Mouse (Mus musculus): ENCODE results near the gene Pyroxd1. TPM values are rescaled to one million over a fixed set of nuclear protein-coding genes. Genes with fewer than 3 reads are reported as not detected.
A peak's percentile ranks its signal among the peaks of the same experiment; 100 is the strongest.
"Not testable (repeated sequence)": the region's sequence is repeated elsewhere in the genome, so short reads cannot be mapped to it uniquely, and the experiment has no call there.

Pyroxd1 gene
- polyA plus RNA-seq, 1 experiment from 2014 or later = 25.0 TPM

DNA sequence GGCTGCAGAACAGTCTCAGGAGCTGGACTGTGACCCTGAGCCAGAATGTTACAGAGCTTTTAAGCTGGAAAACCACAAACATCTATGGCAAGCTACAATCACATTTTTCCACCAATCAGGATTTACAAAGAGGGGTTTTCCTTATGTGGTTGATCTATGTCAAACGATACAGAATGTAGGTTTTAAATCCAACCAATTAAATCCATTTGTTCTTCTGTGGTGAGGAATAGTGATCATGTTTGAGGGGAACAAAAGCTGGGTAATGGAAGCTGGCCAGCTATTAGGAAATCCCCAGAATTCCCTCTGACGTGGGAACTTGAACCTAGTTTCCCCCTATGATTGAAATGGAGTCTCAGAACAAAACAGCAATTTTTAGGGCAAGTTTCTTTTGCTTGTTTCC, 6.5 kb upstream of the Pyroxd1 start:
- WGBS = 69% methylated on average over 2 of the region's 2 CpGs
- H3K4me1 ChIP-seq (ENCODE audit: control insufficient read depth, insufficient read depth, low read length) = no peaks in the 10 kb centered on the region
- no peak for ATAC-seq (replicated peaks; ENCODE audit: insufficient number of reproducible peaks, low FRiP score, low TSS enrichment, low read depth)

DNA sequence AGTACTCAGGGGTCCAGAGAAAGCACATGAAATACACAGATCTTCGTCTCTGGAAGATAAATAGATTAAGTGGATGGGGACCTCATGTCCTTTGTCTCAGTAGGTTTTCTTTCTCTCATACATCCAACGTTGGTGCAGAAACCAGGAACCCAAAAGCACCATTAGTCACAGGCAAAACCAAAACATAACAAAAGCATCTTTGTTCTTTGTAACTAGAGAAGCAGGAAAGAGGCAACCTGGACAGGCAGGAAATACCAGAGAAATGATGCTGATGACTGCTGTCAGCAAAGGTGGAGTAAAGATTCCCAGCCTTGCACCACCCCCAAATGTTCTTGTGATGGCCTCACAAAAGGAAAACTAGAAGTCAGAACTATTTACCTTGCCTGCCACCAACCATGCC, 5.9 kb upstream of the Pyroxd1 start:
- Histone ChIP-seq H3K9ac (replicated peaks; ENCODE audit: low read length) (no peak overlapping the region), H3K4me3 (ENCODE audit: low read depth, low read length) (no peak overlapping the region), H3K9me3 (replicated peaks; ENCODE audit: control insufficient read depth, low read length) (no peaks in the 10 kb centered on the region), H3K27me3 (ENCODE audit: control insufficient read depth, insufficient read depth, low read length) (no peaks in the 10 kb centered on the region), H3K4me2 (ENCODE audit: low read depth, low read length) (no peak overlapping the region), H3K4me1 (ENCODE audit: control insufficient read depth, insufficient read depth, low read length) (no peaks in the 10 kb centered on the region), H3K36me3 (replicated peaks; ENCODE audit: control insufficient read depth, insufficient read depth, low read depth, low read length) (no peaks in the 10 kb centered on the region), H3K27ac (replicated peaks; ENCODE audit: low read depth, low read length) (no peak overlapping the region)
- 30% methylated on average over 2 of the region's 2 CpGs for WGBS
- DNase-seq (ENCODE audit: low spot score) = no peak
- ATAC-seq (replicated peaks; ENCODE audit: insufficient number of reproducible peaks, low FRiP score, low TSS enrichment, low read depth) = no peak

More for the DNA sequence above, 6.5 kb upstream of the Pyroxd1 start:
- Histone ChIP-seq H3K4me3 (ENCODE audit: low read depth, low read length) (no peak overlapping the region), H3K36me3 (replicated peaks; ENCODE audit: control insufficient read depth, insufficient read depth, low read depth, low read length) (no peaks in the 10 kb centered on the region), H3K4me2 (ENCODE audit: low read depth, low read length) (no peak overlapping the region), H3K9me3 (replicated peaks; ENCODE audit: control insufficient read depth, low read length) (no peaks in the 10 kb centered on the region), H3K27me3 (ENCODE audit: control insufficient read depth, insufficient read depth, low read length) (no peaks in the 10 kb centered on the region), H3K27ac (replicated peaks; ENCODE audit: low read depth, low read length) (no peak overlapping the region), H3K9ac (replicated peaks; ENCODE audit: low read length) (no peak overlapping the region)
- no peak for DNase-seq (ENCODE audit: low spot score)

- no peak overlapping the region for H3K27ac ChIP-seq (replicated peaks; ENCODE audit: low read depth, low read length)
- no peak overlapping the region for H3K4me2 ChIP-seq (ENCODE audit: low read depth, low read length)
- ATAC-seq (replicated peaks; ENCODE audit: insufficient number of reproducible peaks, low FRiP score, low TSS enrichment, low read depth) (no peak), DNase-seq (ENCODE audit: low spot score) (peak; percentile 58)
- H3K9ac ChIP-seq (replicated peaks; ENCODE audit: low read length) = no peak overlapping the region
- H3K4me3 ChIP-seq (ENCODE audit: low read depth, low read length) = no peak overlapping the region
- no peaks in the 10 kb centered on the region for H3K27me3 ChIP-seq (ENCODE audit: control insufficient read depth, insufficient read depth, low read length)
- 69% methylated on average over 2 of the region's 2 CpGs for WGBS
- no peaks in the 10 kb centered on the region for H3K4me1 ChIP-seq (ENCODE audit: control insufficient read depth, insufficient read depth, low read length)
- H3K36me3 ChIP-seq (replicated peaks; ENCODE audit: control insufficient read depth, insufficient read depth, low read depth, low read length) = no peaks in the 10 kb centered on the region
- H3K9me3 ChIP-seq (replicated peaks; ENCODE audit: control insufficient read depth, low read length) = no peaks in the 10 kb centered on the region
These were observed 1.9 kb upstream of the Pyroxd1 start for GRCm38 (mm10) chr6:142343561-142343960.

- ATAC-seq (replicated peaks; ENCODE audit: insufficient number of reproducible peaks, low FRiP score, low TSS enrichment, low read depth) (no peak), DNase-seq (ENCODE audit: low spot score) (no peak)
- Histone ChIP-seq H3K27ac (replicated peaks; ENCODE audit: low read depth, low read length) (no peak overlapping the region), H3K4me2 (ENCODE audit: low read depth, low read length) (peak overlapping the region; percentile 35), H3K36me3 (replicated peaks; ENCODE audit: control insufficient read depth, insufficient read depth, low read depth, low read length) (no peaks in the 10 kb centered on the region), H3K4me1 (ENCODE audit: control insufficient read depth, insufficient read depth, low read length) (no peaks in the 10 kb centered on the region), H3K9ac (replicated peaks; ENCODE audit: low read length) (no peak overlapping the region; the same call in 1 of the 2 replicates), H3K9me3 (replicated peaks; ENCODE audit: control insufficient read depth, low read length) (no peaks in the 10 kb centered on the region), H3K4me3 (ENCODE audit: low read depth, low read length) (peak overlapping the region; percentile 57), H3K27me3 (ENCODE audit: control insufficient read depth, insufficient read depth, low read length) (no peaks in the 10 kb centered on the region)
- 51% methylated on average over 12 of the region's 12 CpGs for WGBS
These were observed 992 bp downstream of the Pyroxd1 start for GRCm38 (mm10) chr6:142346181-142347110.

GRCm38 (mm10) chr6:142347431-142348385, 2.3 kb downstream of the Pyroxd1 start:
- Histone ChIP-seq H3K9ac (replicated peaks; ENCODE audit: low read length) (no peak overlapping the region), H3K36me3 (replicated peaks; ENCODE audit: control insufficient read depth, insufficient read depth, low read depth, low read length) (no peaks in the 10 kb centered on the region), H3K4me1 (ENCODE audit: control insufficient read depth, insufficient read depth, low read length) (no peaks in the 10 kb centered on the region), H3K4me3 (ENCODE audit: low read depth, low read length) (no peak overlapping the region), H3K27ac (replicated peaks; ENCODE audit: low read depth, low read length) (no peak overlapping the region), H3K4me2 (ENCODE audit: low read depth, low read length) (no peak overlapping the region), H3K27me3 (ENCODE audit: control insufficient read depth, insufficient read depth, low read length) (no peaks in the 10 kb centered on the region), H3K9me3 (replicated peaks; ENCODE audit: control insufficient read depth, low read length) (no peaks in the 10 kb centered on the region)
- 87% methylated on average over 11 of the region's 11 CpGs for WGBS
- no peak for DNase-seq (ENCODE audit: low spot score)
- ATAC-seq (replicated peaks; ENCODE audit: insufficient number of reproducible peaks, low FRiP score, low TSS enrichment, low read depth) = no peak

DNA sequence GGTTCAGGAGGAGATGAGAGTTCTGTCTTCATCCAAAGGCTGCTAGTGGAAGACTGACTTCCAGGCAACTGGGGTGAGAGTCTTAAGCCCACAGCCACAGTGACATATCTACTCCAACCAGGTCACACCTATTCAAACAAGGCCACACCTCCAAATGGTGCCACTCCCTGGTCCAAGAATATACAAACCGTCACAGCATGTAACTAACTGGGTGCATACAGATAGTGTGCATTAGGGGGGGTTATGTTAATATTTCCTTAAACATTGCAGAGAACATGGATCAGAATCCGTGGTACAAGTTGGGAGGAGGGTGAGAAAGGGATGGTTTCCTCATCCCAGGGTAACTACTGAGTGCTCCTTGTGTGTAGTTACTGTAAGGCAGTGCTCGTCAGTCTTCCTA, 6.6 kb downstream of the Pyroxd1 start:
- 90% methylated on average over 3 of the region's 3 CpGs for WGBS
- not testable (repeated sequence) for H3K36me3 ChIP-seq (replicated peaks; ENCODE audit: control insufficient read depth, insufficient read depth, low read depth, low read length); H3K27ac ChIP-seq (replicated peaks; ENCODE audit: low read depth, low read length); H3K9me3 ChIP-seq (replicated peaks; ENCODE audit: control insufficient read depth, low read length); H3K9ac ChIP-seq (replicated peaks; ENCODE audit: low read length); H3K27me3 ChIP-seq (ENCODE audit: control insufficient read depth, insufficient read depth, low read length); H3K4me3 ChIP-seq (ENCODE audit: low read depth, low read length); ATAC-seq (replicated peaks; ENCODE audit: insufficient number of reproducible peaks, low FRiP score, low TSS enrichment, low read depth); H3K4me2 ChIP-seq (ENCODE audit: low read depth, low read length); DNase-seq (ENCODE audit: low spot score); H3K4me1 ChIP-seq (ENCODE audit: control insufficient read depth, insufficient read depth, low read length)

DNA sequence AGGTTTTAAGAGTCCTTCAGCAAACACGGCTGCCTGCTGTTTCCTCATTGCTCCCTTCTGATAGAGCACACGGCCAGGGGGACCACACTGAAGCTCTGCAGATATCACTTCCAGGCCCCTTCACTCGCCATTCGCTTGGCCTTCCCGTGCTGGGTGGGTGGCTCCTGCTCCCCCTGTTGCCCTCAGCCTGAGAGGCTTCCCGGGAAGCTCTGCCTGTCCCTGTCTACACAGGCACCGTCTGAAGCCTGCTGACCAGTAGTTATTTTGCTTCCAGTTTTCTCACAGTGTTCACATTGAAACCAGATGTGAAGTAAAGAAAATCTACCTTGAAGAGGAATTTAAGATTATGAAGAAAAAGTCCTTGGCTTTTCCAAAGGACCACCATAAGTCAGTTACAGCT, 11.7 kb downstream of the Pyroxd1 start:
- no peak for ATAC-seq (replicated peaks; ENCODE audit: insufficient number of reproducible peaks, low FRiP score, low TSS enrichment, low read depth)
- 66% methylated on average over 7 of the region's 7 CpGs for WGBS
- H3K4me3 ChIP-seq (ENCODE audit: low read depth, low read length) = no peak overlapping the region

More for the DNA sequence above, 11.7 kb downstream of the Pyroxd1 start:
- Histone ChIP-seq H3K36me3 (replicated peaks; ENCODE audit: control insufficient read depth, insufficient read depth, low read depth, low read length) (no peaks in the 10 kb centered on the region), H3K4me1 (ENCODE audit: control insufficient read depth, insufficient read depth, low read length) (no peaks in the 10 kb centered on the region), H3K9me3 (replicated peaks; ENCODE audit: control insufficient read depth, low read length) (no peaks in the 10 kb centered on the region), H3K4me2 (ENCODE audit: low read depth, low read length) (no peak overlapping the region), H3K27me3 (ENCODE audit: control insufficient read depth, insufficient read depth, low read length) (no peaks in the 10 kb centered on the region), H3K9ac (replicated peaks; ENCODE audit: low read length) (no peak overlapping the region), H3K27ac (replicated peaks; ENCODE audit: low read depth, low read length) (no peak overlapping the region)
- DNase-seq (ENCODE audit: low spot score) = no peak
